Mouse (Mus musculus): Measurements from ENCODE around the gene Cpt1b.

DNA sequence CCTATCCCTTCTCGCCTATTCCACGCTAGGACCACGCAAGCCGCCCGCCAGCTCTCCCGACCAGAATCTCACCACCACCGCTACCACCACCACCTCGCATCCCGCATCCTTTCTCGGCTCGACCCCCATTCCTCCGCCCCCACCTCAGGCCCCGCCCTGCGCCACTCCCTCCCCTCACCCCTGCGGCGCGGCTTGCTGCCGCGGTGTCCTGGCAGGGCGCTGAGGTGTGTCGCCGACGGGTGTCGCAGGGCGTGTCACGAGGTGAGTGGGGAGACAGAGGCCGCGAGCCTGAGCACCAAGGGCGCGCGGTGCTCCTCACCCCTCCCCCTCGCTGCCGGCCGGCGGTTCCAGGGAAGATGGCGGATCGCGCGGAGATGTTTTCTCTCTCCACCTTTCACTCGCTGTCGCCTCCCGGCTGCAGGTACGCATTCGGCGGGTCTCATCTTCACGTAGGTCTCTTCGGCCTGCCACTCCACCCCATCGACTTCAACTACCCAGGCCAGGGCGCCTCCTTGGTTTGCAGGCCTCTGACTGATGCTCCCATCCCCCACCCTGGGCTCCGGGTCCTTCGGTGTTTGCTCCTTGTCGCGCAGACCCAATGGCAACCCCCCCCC lies 28.3 kb upstream of the Cpt1b start, which contains the start of gene Mapk8ip2:
- TF ChIP-seq CTCF (IDR thresholded peaks at IDR 0.05; ENCODE audit: insufficient read depth, low read length) (no peak), POLR2A (IDR thresholded peaks at IDR 0.05; ENCODE audit: borderline replicate concordance, extremely low read depth, low read depth, low read length) (no peak)
